Mouse (Mus musculus): ENCODE results near the gene Trp73. TPM values are rescaled to one million over a fixed set of nuclear protein-coding genes. Genes with fewer than 3 reads are reported as not detected.

The Trp73 gene
- polyA plus RNA-seq (2012; ENCODE audit: insufficient read depth, insufficient read length, missing spikeins), result not detected in 2 replicates

- H3K4me1 ChIP-seq (ENCODE audit: control insufficient read depth, insufficient read depth, insufficient read length, low read length), result peaks cover 8% of the 10 kb centered on the region
- peak within 1 kb of the TSS; percentile 64 for H3K4me3 ChIP-seq (ENCODE audit: insufficient read depth, low read depth, low read length)
- H3K27ac ChIP-seq (replicated peaks; ENCODE audit: low read depth, low read length), result no peak within 1 kb of the TSS
Measured at GRCm38 (mm10) chr4:154140182-154140212, at the start of gene Trp73. Trp73 (minus strand) TSS chr4:154140208.

GRCm38 (mm10) chr4:154188948-154189347 lies 48.9 kb upstream of the Trp73 start:
- Histone ChIP-seq H3K27ac (replicated peaks; ENCODE audit: low read depth, low read length) (peak overlapping the region; percentile 1; the same call in 1 of the 2 replicates), H3K4me1 (ENCODE audit: control insufficient read depth, insufficient read depth, insufficient read length, low read length) (peaks cover 11% of the 10 kb centered on the region), H3K4me3 (ENCODE audit: insufficient read depth, low read depth, low read length) (no peak overlapping the region)

- no peak overlapping the region for H3K27ac ChIP-seq (replicated peaks; ENCODE audit: low read depth, low read length)
- peaks cover 11% of the 10 kb centered on the region for H3K4me1 ChIP-seq (ENCODE audit: control insufficient read depth, insufficient read depth, insufficient read length, low read length)
- no peak overlapping the region for H3K4me3 ChIP-seq (ENCODE audit: insufficient read depth, low read depth, low read length)
Measured at GRCm38 (mm10) chr4:154186002-154186537, 46.1 kb upstream of the Trp73 start.

- H3K27ac ChIP-seq (replicated peaks; ENCODE audit: low read depth, low read length), result peak overlapping the region; percentile 43
- H3K4me1 ChIP-seq (ENCODE audit: control insufficient read depth, insufficient read depth, insufficient read length, low read length), result peaks cover 11% of the 10 kb centered on the region
- H3K4me3 ChIP-seq (ENCODE audit: insufficient read depth, low read depth, low read length), result no peak overlapping the region
Measured at GRCm38 (mm10) chr4:154185001-154185400, 45.0 kb upstream of the Trp73 start.

- H3K4me3 ChIP-seq (ENCODE audit: insufficient read depth, low read depth, low read length), result no peak overlapping the region
- no peak overlapping the region for H3K27ac ChIP-seq (replicated peaks; ENCODE audit: low read depth, low read length)
- H3K4me1 ChIP-seq (ENCODE audit: control insufficient read depth, insufficient read depth, insufficient read length, low read length), result peaks cover 4% of the 10 kb centered on the region; the same call in 1 of the 2 replicates
Measured at GRCm38 (mm10) chr4:154183566-154183965, 43.6 kb upstream of the Trp73 start.

- Histone ChIP-seq H3K27ac (replicated peaks; ENCODE audit: low read depth, low read length) (no peak overlapping the region), H3K4me3 (ENCODE audit: insufficient read depth, low read depth, low read length) (no peak overlapping the region), H3K4me1 (ENCODE audit: control insufficient read depth, insufficient read depth, insufficient read length, low read length) (0 out of 2 replicates have a peak, but pooled peaks cover 2% of the 10 kb centered on the region)
Measured at GRCm38 (mm10) chr4:154181001-154181400, 41.0 kb upstream of the Trp73 start.

- no peak overlapping the region for H3K4me3 ChIP-seq (ENCODE audit: insufficient read depth, low read depth, low read length)
- 0 out of 2 replicates have a peak, but pooled peaks cover 2% of the 10 kb centered on the region for H3K4me1 ChIP-seq (ENCODE audit: control insufficient read depth, insufficient read depth, insufficient read length, low read length)
- H3K27ac ChIP-seq (replicated peaks; ENCODE audit: low read depth, low read length), result no peak overlapping the region
Measured at GRCm38 (mm10) chr4:154177257-154177656, 37.2 kb upstream of the Trp73 start.

GRCm38 (mm10) chr4:154171931-154172604 lies 32.1 kb upstream of the Trp73 start:
- H3K27ac ChIP-seq (replicated peaks; ENCODE audit: low read depth, low read length), result no peak overlapping the region
- H3K4me1 ChIP-seq (ENCODE audit: control insufficient read depth, insufficient read depth, insufficient read length, low read length), result no peaks in the 10 kb centered on the region
- peak overlapping the region; percentile 54 for H3K4me3 ChIP-seq (ENCODE audit: insufficient read depth, low read depth, low read length)

GRCm38 (mm10) chr4:154171151-154171930 lies 31.3 kb upstream of the Trp73 start:
- H3K4me1 ChIP-seq (ENCODE audit: control insufficient read depth, insufficient read depth, insufficient read length, low read length), result no peaks in the 10 kb centered on the region
- no peak overlapping the region for H3K27ac ChIP-seq (replicated peaks; ENCODE audit: low read depth, low read length)
- H3K4me3 ChIP-seq (ENCODE audit: insufficient read depth, low read depth, low read length), result peak overlapping the region; percentile 54

GRCm38 (mm10) chr4:154170506-154171150 lies 30.6 kb upstream of the Trp73 start, which contains the start of gene Megf6:
Megf6 (plus strand) TSS chr4:154170730.
- H3K4me3 ChIP-seq (ENCODE audit: insufficient read depth, low read depth, low read length), result peak within 1 kb of the TSS; percentile 54
- no peak within 1 kb of the TSS for H3K27ac ChIP-seq (replicated peaks; ENCODE audit: low read depth, low read length)
- H3K4me1 ChIP-seq (ENCODE audit: control insufficient read depth, insufficient read depth, insufficient read length, low read length), result no peaks in the 10 kb centered on the region

- Histone ChIP-seq H3K27ac (replicated peaks; ENCODE audit: low read depth, low read length) (no peak overlapping the region), H3K4me1 (ENCODE audit: control insufficient read depth, insufficient read depth, insufficient read length, low read length) (no peaks in the 10 kb centered on the region), H3K4me3 (ENCODE audit: insufficient read depth, low read depth, low read length) (peak overlapping the region; percentile 25)
Measured at GRCm38 (mm10) chr4:154170021-154170420, 30.0 kb upstream of the Trp73 start.

GRCm38 (mm10) chr4:154167053-154167452 lies 27.0 kb upstream of the Trp73 start:
- H3K4me1 ChIP-seq (ENCODE audit: control insufficient read depth, insufficient read depth, insufficient read length, low read length), result no peaks in the 10 kb centered on the region
- H3K27ac ChIP-seq (replicated peaks; ENCODE audit: low read depth, low read length), result no peak overlapping the region
- no peak overlapping the region for H3K4me3 ChIP-seq (ENCODE audit: insufficient read depth, low read depth, low read length)

GRCm38 (mm10) chr4:154163296-154163695 lies 23.3 kb upstream of the Trp73 start:
- Histone ChIP-seq H3K27ac (replicated peaks; ENCODE audit: low read depth, low read length) (no peak overlapping the region), H3K4me3 (ENCODE audit: insufficient read depth, low read depth, low read length) (no peak overlapping the region), H3K4me1 (ENCODE audit: control insufficient read depth, insufficient read depth, insufficient read length, low read length) (no peaks in the 10 kb centered on the region)

GRCm38 (mm10) chr4:154160538-154161390 lies 20.8 kb upstream of the Trp73 start, which contains the start of gene Tprgl:
Tprgl (minus strand) TSS chr4:154160666.
- peak within 1 kb of the TSS; percentile 90 for H3K27ac ChIP-seq (replicated peaks; ENCODE audit: low read depth, low read length)
- peak within 1 kb of the TSS; percentile 87 for H3K4me3 ChIP-seq (ENCODE audit: insufficient read depth, low read depth, low read length)
- H3K4me1 ChIP-seq (ENCODE audit: control insufficient read depth, insufficient read depth, insufficient read length, low read length), result no peaks in the 10 kb centered on the region

Data from brown adipose tissue, adult 24 weeks (tissue).